Comparison of ENCODE assay signal across 26 mouse cellular contexts in genomic region chr11:50394731-50395130, GRCm38 (mm10). TPM values are rescaled to one million over a fixed set of nuclear protein-coding genes. Genes with fewer than 3 reads are reported as not detected.
DNase-seq lines count a peak whose midpoint lies in the region; ATAC-seq and TF ChIP-seq lines count a peak whose summit lies in the region.
"Had no signal": no experiment of that assay in that cellular context is flagged by ENCODE, and none has a peak within 500 bp of the region (broad histone marks: within the 10 kb centered on the region; RNA-seq: fewer than 3 reads in every experiment).

No protein-coding gene starts in this region.

- no peak overlapping the region for H3K9ac ChIP-seq in forebrain, embryonic 11.5 days (ENCODE audit: low read length)
- H3K9ac ChIP-seq in forebrain, postnatal 0 days, result no peak overlapping the region
- H3K9ac ChIP-seq: embryonic facial prominence, embryonic 12.5 days; forebrain, embryonic 12.5 days had no signal

- no peak overlapping the region for H3K27ac ChIP-seq in forebrain, embryonic 11.5 days (ENCODE audit: low read depth, low read length)
- no peak overlapping the region for H3K27ac ChIP-seq in forebrain, postnatal 0 days (ENCODE audit: low read depth, low read length)
- H3K27ac ChIP-seq in heart, embryonic 10.5 days, result no peak overlapping the region
- H3K27ac ChIP-seq: embryonic facial prominence, embryonic 10.5 days; embryonic facial prominence, embryonic 12.5 days; forebrain, embryonic 12.5 days had no signal

- no peak for TF ChIP-seq CTCF in forebrain, postnatal 0 days (IDR thresholded peaks at IDR 0.05; ENCODE audit: low read depth)

- H3K36me3 ChIP-seq in forebrain, embryonic 11.5 days (ENCODE audit: control insufficient read depth, insufficient read depth, low read length), result no peaks in the 10 kb centered on the region; the same call in 1 of the 2 replicates
- peaks cover 84% of the 10 kb centered on the region for H3K36me3 ChIP-seq in forebrain, postnatal 0 days (ENCODE audit: insufficient read depth)
- peaks cover 49% of the 10 kb centered on the region for H3K36me3 ChIP-seq in heart, embryonic 10.5 days

- H3K4me3 ChIP-seq in forebrain, embryonic 11.5 days (ENCODE audit: low read depth, low read length), result no peak overlapping the region
- H3K4me3 ChIP-seq in forebrain, postnatal 0 days (ENCODE audit: low read depth, low read length), result no peak overlapping the region
- no peak overlapping the region for H3K4me3 ChIP-seq in heart, embryonic 10.5 days
- H3K4me3 ChIP-seq: embryonic facial prominence, embryonic 10.5 days; embryonic facial prominence, embryonic 12.5 days; forebrain, embryonic 12.5 days had no signal

- intact Hi-C loops in heart, postnatal 36 days (cut with DNase I), result no loop called here

- no peaks in the 10 kb centered on the region for H3K9me3 ChIP-seq in forebrain, embryonic 11.5 days (ENCODE audit: control insufficient read depth, low read length)
- H3K9me3 ChIP-seq in forebrain, postnatal 0 days (ENCODE audit: low read length), result no peaks in the 10 kb centered on the region
- H3K9me3 ChIP-seq in heart, embryonic 10.5 days, result no peaks in the 10 kb centered on the region
- H3K9me3 ChIP-seq: embryonic facial prominence, embryonic 10.5 days; embryonic facial prominence, embryonic 12.5 days; forebrain, embryonic 12.5 days; G1E had no signal

- 92% methylated on average over 7 of the region's 7 CpGs for WGBS in forebrain, embryonic 11.5 days
- 93% methylated on average over 7 of the region's 7 CpGs for WGBS in forebrain, postnatal 0 days
- WGBS in heart, embryonic 10.5 days, result 87% methylated on average over 7 of the region's 7 CpGs

- ATAC-seq in forebrain, embryonic 11.5 days (replicated peaks; ENCODE audit: low FRiP score), result no peak
- ATAC-seq in forebrain, postnatal 0 days, result no peak
- ATAC-seq: activated CD4-positive, CD25-positive, alpha-beta regulatory T cell, adult 4 months; CD4-positive, CD25-positive, alpha-beta regulatory T cell, adult 4 months; forebrain, embryonic 14.5 days; forebrain, embryonic 16.5 days; Patski had no signal

- H3K4me2 ChIP-seq in forebrain, embryonic 11.5 days (ENCODE audit: low read depth, low read length, severe bottlenecking), result no peak overlapping the region
- H3K4me2 ChIP-seq in forebrain, postnatal 0 days (ENCODE audit: low read depth), result no peak overlapping the region
- H3K4me2 ChIP-seq: embryonic facial prominence, embryonic 12.5 days; forebrain, embryonic 12.5 days had no signal

- H3K4me1 ChIP-seq in forebrain, embryonic 11.5 days (replicated peaks; ENCODE audit: control insufficient read depth, insufficient read depth, low read length), result no peaks in the 10 kb centered on the region
- H3K4me1 ChIP-seq in forebrain, postnatal 0 days (ENCODE audit: insufficient read depth), result no peaks in the 10 kb centered on the region
- H3K4me1 ChIP-seq in heart, embryonic 10.5 days, result peaks cover 14% of the 10 kb centered on the region; the same call in 1 of the 2 replicates
- H3K4me1 ChIP-seq: embryonic facial prominence, embryonic 10.5 days; embryonic facial prominence, embryonic 12.5 days; forebrain, embryonic 12.5 days had no signal

- no peaks in the 10 kb centered on the region for H3K27me3 ChIP-seq in forebrain, embryonic 11.5 days (ENCODE audit: control insufficient read depth, insufficient read depth, low read length)
- H3K27me3 ChIP-seq in forebrain, postnatal 0 days (ENCODE audit: insufficient read depth, low read length), result no peaks in the 10 kb centered on the region
- no peaks in the 10 kb centered on the region for H3K27me3 ChIP-seq in heart, embryonic 10.5 days (ENCODE audit: insufficient read depth, poor library complexity, severe bottlenecking)
- H3K27me3 ChIP-seq: CH12.LX; embryonic facial prominence, embryonic 12.5 days; forebrain, embryonic 12.5 days; Patski had no signal

- peak; percentile 35 for DNase-seq in forebrain, embryonic 11.5 days (ENCODE audit: low spot score)
- DNase-seq in forebrain, postnatal 0 days, result no peak
- DNase-seq in heart, embryonic 10.5 days (ENCODE audit: low spot score), result peak; percentile 70
- no peak for DNase-seq in heart, postnatal 36 days
- DNase-seq in urinary bladder, postnatal 10 days (ENCODE audit: low spot score), result peak; percentile 3
- no peak for DNase-seq in urinary bladder, postnatal 25 days (ENCODE audit: low spot score)
- DNase-seq: adrenal gland, adult 8-10 months; adrenal gland, postnatal 14 days; adrenal gland, postnatal 36 days; B cell, adult 2 months; cerebellum, adult 11-12 months; cerebellum, adult 2 months; cerebellum, adult 9-10 months; cerebellum, postnatal 10 days; cerebellum, postnatal 25 days had no signal

RNA-seq across cellular contexts. Expression of gene Hnrnph1, which starts 17.9 kb away (rescaled TPM):
- 833 and 855 TPM in 2 replicates for polyA plus RNA-seq in forebrain, embryonic 11.5 days (2014; fragmentation: Nextera tagmentation; extraction: Ambion mirVana)
- 325 and 407 TPM in 2 replicates for total RNA-seq in forebrain, postnatal 0 days (2014; rRNA removed)
- polyA plus RNA-seq in forebrain, postnatal 0 days (2015; fragmentation: Nextera tagmentation; extraction: Ambion mirVana), result 297 and 302 TPM in 2 replicates
- polyA plus RNA-seq in heart, embryonic 10.5 days (2016; fragmentation: Nextera tagmentation; extraction: Ambion mirVana), result 253 and 367 TPM in 2 replicates
- total RNA-seq in heart, postnatal 36 days (2021), result 100 to 1,000 TPM in 1 of 2 experiments, 10 to 100 TPM in 1; 97.8 to 106 TPM

RNA-seq across cellular contexts. Expression of gene Rufy1, which starts 36.2 kb away (rescaled TPM):
- polyA plus RNA-seq in forebrain, embryonic 11.5 days (2014; fragmentation: Nextera tagmentation; extraction: Ambion mirVana), result 23.9 and 26.7 TPM in 2 replicates
- 20.5 and 22.6 TPM in 2 replicates for total RNA-seq in forebrain, postnatal 0 days (2014; rRNA removed)
- 18.3 and 25.0 TPM in 2 replicates for polyA plus RNA-seq in forebrain, postnatal 0 days (2015; fragmentation: Nextera tagmentation; extraction: Ambion mirVana)
- 16.6 and 18.3 TPM in 2 replicates for polyA plus RNA-seq in heart, embryonic 10.5 days (2016; fragmentation: Nextera tagmentation; extraction: Ambion mirVana)
- total RNA-seq in heart, postnatal 36 days (2021), result 10 to 100 TPM; 29.8 to 29.9 TPM

RNA-seq across cellular contexts. Expression of gene Cby3, which starts 40.5 kb away (rescaled TPM):
- 0.47 TPM in 1 of 2 replicates, not detected in the other for polyA plus RNA-seq in forebrain, embryonic 11.5 days (2014; fragmentation: Nextera tagmentation; extraction: Ambion mirVana)
- 0.38 TPM in 1 of 2 replicates, not detected in the other for total RNA-seq in forebrain, postnatal 0 days (2014; rRNA removed)
- 0.64 and 1.2 TPM in 2 replicates for polyA plus RNA-seq in forebrain, postnatal 0 days (2015; fragmentation: Nextera tagmentation; extraction: Ambion mirVana)
- 0.39 TPM in 1 of 2 replicates, not detected in the other for polyA plus RNA-seq in heart, embryonic 10.5 days (2016; fragmentation: Nextera tagmentation; extraction: Ambion mirVana)
- not detected for total RNA-seq in heart, postnatal 36 days (2021)
- total RNA-seq: adrenal gland, adult 18-20 months; adrenal gland, adult 8-10 months; adrenal gland, postnatal 14 days; adrenal gland, postnatal 36 days; CH12.LX; G1E had no signal
- polyA plus RNA-seq: activated CD4-positive, CD25-positive, alpha-beta regulatory T cell, adult 4 months; CD4-positive, CD25-positive, alpha-beta regulatory T cell, adult 4 months; forebrain, embryonic 12.5 days; G1E; Patski had no signal

Comparison
In these comparisons a context has a peak if more than half of its experiments do, and no peak if none do; other contexts are left out.
1. DNase-seq: peak in forebrain, embryonic 11.5 days (single experiment), heart, embryonic 10.5 days (single experiment) and urinary bladder, postnatal 10 days (single experiment); none in forebrain, postnatal 0 days (single experiment), heart, postnatal 36 days (0 of 2) and urinary bladder, postnatal 25 days (single experiment).